Mouse (Mus musculus): ENCODE data around the gene Baz1a. TPM values are rescaled to one million over a fixed set of nuclear protein-coding genes. Genes with fewer than 3 reads are reported as not detected.
A peak's percentile ranks its signal among the peaks of the same experiment; 100 is the strongest.

The Baz1a gene
- polyA plus RNA-seq, 1 experiment from 2014 or later, result 15.5 TPM

DNA sequence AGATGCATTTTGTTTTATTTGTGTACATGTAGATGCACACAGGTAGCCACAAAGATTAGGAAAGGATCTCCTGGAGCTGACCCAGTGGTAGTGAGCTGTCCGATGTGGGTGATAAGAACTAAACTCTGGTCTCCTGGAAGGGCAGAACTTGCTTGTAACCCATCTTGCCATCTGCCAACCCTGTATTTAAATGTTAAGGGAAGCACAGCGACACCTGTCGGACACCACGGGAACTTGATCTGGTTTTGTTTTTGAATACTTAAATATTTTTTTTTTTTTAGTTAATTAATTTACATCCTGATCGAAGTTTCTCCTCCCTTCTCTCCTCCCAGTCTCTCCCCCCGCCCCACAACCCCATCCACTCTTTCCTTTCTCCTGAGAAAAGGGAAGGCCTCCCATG, 134.5 kb downstream of the Baz1a start:
- H3K4me2 ChIP-seq, result no peak overlapping the region
- no peak for ATAC-seq (ENCODE audit: insufficient number of reproducible peaks, low FRiP score)
- H3K9ac ChIP-seq, result no peak overlapping the region
- no peaks in the 10 kb centered on the region for H3K36me3 ChIP-seq
- no peaks in the 10 kb centered on the region for H3K9me3 ChIP-seq (replicated peaks)
- 8% methylated on average over 6 of the region's 6 CpGs for WGBS
- no peak overlapping the region for H3K27ac ChIP-seq (ENCODE audit: poor library complexity, severe bottlenecking)
- no peaks in the 10 kb centered on the region for H3K27me3 ChIP-seq (replicated peaks)
- H3K4me3 ChIP-seq, result no peak overlapping the region
- peaks cover 5% of the 10 kb centered on the region for H3K4me1 ChIP-seq (replicated peaks)

DNA sequence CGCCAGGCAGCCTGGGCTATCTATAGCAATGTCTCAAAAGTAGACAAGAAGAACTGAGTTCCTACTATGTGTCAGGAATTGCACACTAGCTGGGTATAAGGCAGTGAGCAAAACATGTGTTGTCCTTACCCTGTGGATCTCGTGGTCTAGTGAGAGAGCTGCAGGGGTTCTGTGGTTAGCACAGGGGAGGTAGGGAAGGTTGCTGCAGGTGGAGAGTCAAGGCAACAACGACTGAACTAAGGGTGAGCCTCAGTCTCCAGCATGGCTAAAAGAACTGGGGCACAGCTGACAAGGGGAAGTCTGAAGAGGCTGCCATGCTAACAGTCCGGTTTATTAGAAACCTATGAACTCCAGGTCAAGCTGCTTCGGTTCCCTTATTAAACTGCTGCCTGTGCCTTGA, 134.9 kb downstream of the Baz1a start:
- no peak for ATAC-seq (ENCODE audit: insufficient number of reproducible peaks, low FRiP score)
- peaks cover 8% of the 10 kb centered on the region for H3K4me1 ChIP-seq (replicated peaks)
- H3K9ac ChIP-seq, result no peak overlapping the region
- no peaks in the 10 kb centered on the region for H3K36me3 ChIP-seq
- no peak overlapping the region for H3K4me2 ChIP-seq
- H3K4me3 ChIP-seq, result no peak overlapping the region
- no peaks in the 10 kb centered on the region for H3K9me3 ChIP-seq (replicated peaks)
- no peaks in the 10 kb centered on the region for H3K27me3 ChIP-seq (replicated peaks)
- H3K27ac ChIP-seq (ENCODE audit: poor library complexity, severe bottlenecking), result no peak overlapping the region
- WGBS, result 78% methylated on average over 5 of the region's 5 CpGs

DNA sequence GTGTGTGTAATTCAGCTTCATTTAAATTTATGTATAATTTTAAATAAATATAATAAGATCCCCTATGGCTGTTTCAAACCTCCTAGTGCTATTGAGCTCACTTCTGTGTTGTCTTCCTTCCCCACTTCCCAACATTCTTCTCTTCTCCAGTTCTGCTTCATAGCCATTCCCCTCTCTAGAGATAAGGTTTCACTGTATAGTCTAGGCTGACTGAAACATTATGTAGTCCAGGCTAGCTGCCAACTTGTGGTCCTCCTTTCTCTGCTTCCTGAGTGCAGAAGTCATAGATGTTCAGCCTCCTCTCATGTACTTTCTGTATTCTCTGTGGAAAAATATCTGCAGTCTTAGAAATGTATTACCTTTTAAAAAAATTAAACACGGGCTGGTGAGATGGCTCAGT, 136.3 kb downstream of the Baz1a start:
- Histone ChIP-seq H3K4me1 (replicated peaks) (peaks cover 8% of the 10 kb centered on the region), H3K27ac (ENCODE audit: poor library complexity, severe bottlenecking) (no peak overlapping the region), H3K4me3 (no peak overlapping the region), H3K9me3 (replicated peaks) (no peaks in the 10 kb centered on the region), H3K9ac (no peak overlapping the region), H3K36me3 (no peaks in the 10 kb centered on the region), H3K27me3 (replicated peaks) (no peaks in the 10 kb centered on the region), H3K4me2 (no peak overlapping the region)
- no peak for ATAC-seq (ENCODE audit: insufficient number of reproducible peaks, low FRiP score)
- WGBS, result 83% methylated on average over 1 of the region's 1 CpGs

DNA sequence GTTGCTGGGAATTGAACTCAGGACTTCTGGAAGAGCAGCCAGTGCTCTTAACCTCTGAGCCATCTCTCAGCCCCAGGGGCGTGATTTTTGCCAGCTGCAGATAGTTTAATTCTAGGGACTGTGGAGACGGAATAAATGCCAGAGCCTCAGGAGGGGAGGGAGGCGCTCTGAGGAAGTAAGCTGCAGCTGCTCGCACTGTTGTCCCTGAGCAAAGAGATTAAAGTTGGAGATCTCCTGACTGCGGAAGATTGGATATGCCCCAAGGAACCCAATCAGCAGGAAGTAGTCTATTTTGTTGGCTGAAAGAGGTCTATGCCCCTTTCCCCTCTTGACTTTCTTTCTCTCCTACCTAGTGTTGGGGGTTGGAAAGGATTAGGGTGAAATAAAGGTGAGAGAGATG, 137.3 kb downstream of the Baz1a start:
- H3K27ac ChIP-seq (ENCODE audit: poor library complexity, severe bottlenecking), result no peak overlapping the region
- ATAC-seq (ENCODE audit: insufficient number of reproducible peaks, low FRiP score), result no peak
- H3K27me3 ChIP-seq (replicated peaks), result no peaks in the 10 kb centered on the region
- WGBS, result 38% methylated on average over 5 of the region's 5 CpGs
- no peak overlapping the region for H3K9ac ChIP-seq
- H3K4me1 ChIP-seq (replicated peaks), result peaks cover 8% of the 10 kb centered on the region
- no peaks in the 10 kb centered on the region for H3K9me3 ChIP-seq (replicated peaks)
- no peaks in the 10 kb centered on the region for H3K36me3 ChIP-seq
- no peak overlapping the region for H3K4me3 ChIP-seq
- no peak overlapping the region for H3K4me2 ChIP-seq

DNA sequence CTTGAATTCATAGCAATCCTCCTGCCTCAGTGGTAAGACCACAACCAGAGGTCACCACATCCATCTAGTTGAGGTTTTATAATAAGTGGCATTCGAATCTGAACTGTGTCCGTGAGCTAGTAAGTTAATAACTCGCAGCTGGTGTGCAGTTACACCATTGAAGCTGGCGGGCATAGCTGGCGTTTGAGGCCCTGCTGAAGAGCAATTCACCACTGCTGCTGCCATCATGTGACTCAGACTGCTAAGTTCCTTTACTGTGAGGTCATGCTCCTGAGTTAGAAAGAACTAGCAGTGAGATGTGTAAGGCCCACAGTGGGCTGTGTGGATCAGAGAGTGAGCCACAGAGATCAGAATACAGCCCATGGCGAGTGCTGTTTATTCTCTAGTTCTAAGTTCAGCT, 139.4 kb downstream of the Baz1a start:
- 52% methylated on average over 6 of the region's 6 CpGs for WGBS
- peaks cover 8% of the 10 kb centered on the region for H3K4me1 ChIP-seq (replicated peaks)
- ATAC-seq (ENCODE audit: insufficient number of reproducible peaks, low FRiP score), result peak; percentile 80
- H3K9ac ChIP-seq, result no peak overlapping the region; the same call in 1 of the 2 replicates
- no peaks in the 10 kb centered on the region for H3K27me3 ChIP-seq (replicated peaks)
- H3K36me3 ChIP-seq, result no peaks in the 10 kb centered on the region
- no peak overlapping the region for H3K4me3 ChIP-seq
- H3K4me2 ChIP-seq, result no peak overlapping the region
- H3K9me3 ChIP-seq (replicated peaks), result no peaks in the 10 kb centered on the region
- H3K27ac ChIP-seq (ENCODE audit: poor library complexity, severe bottlenecking), result peak overlapping the region; percentile 81

DNA sequence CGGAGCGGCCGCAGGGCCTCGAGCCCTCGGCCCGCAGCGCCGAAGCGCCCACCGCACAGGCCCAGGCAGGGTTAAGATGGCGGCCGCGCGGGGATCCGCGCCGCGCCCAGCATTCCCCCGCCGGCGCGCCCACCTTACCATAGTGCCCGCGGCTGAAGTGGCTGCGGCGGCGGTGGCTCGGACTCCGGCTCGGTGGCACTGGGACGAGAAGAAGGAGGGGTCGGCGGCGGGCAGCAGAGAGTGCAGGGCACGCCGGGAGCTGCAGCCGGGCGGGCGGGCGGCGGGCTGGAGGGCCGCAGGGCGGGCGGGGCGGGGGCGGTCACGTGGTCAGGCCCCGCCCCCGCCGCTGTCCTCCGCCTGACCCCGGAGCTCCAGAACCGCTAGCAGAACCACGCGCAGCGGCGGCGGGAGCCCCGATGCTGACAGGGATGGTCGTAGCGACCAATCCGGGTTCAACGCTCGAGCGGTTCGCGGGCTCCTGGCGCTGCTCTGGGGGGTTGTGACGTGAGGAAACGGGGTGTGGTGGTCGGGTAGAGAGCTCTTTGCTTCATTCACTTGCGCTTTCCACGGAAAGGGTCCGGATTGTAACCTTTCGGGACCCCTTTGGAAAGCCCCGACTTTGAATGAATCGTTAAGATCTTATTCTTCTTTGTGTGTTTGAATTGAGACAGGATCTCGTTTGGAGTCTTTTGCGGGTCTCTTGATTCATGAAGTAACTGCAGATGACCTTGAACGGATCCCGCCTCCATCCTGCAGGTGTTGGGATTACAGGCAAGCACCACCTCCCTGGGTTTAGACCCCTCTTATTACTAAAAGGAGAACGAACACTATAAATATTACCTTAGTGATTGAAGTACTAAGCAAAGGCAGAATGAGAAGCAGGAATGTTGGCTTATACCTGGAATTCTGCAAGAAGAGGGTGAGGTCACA, 151.3 kb downstream of the Baz1a start, which contains the start of gene Cfl2:
Gene Cfl2 (minus strand): TSS at position 272 of the 930 bp plus-strand sequence.
- H3K36me3 ChIP-seq, result peaks cover 19% of the 10 kb centered on the region
- no peaks in the 10 kb centered on the region for H3K27me3 ChIP-seq (replicated peaks)
- H3K4me1 ChIP-seq (replicated peaks), result peaks cover 10% of the 10 kb centered on the region
- peak within 1 kb of the TSS; percentile 100 for H3K27ac ChIP-seq (ENCODE audit: poor library complexity, severe bottlenecking)
- peaks cover 6% of the 10 kb centered on the region; the same call in 1 of the 2 replicates for H3K9me3 ChIP-seq (replicated peaks)
- peak within 1 kb of the TSS; percentile 70 for H3K4me2 ChIP-seq
- H3K9ac ChIP-seq, result peak within 1 kb of the TSS; percentile 100
- peak within 1 kb of the TSS; percentile 95 for H3K4me3 ChIP-seq
- ATAC-seq (ENCODE audit: insufficient number of reproducible peaks, low FRiP score), result peak; percentile 95
- under 1% methylated on average over 79 of the region's 82 CpGs for WGBS

DNA sequence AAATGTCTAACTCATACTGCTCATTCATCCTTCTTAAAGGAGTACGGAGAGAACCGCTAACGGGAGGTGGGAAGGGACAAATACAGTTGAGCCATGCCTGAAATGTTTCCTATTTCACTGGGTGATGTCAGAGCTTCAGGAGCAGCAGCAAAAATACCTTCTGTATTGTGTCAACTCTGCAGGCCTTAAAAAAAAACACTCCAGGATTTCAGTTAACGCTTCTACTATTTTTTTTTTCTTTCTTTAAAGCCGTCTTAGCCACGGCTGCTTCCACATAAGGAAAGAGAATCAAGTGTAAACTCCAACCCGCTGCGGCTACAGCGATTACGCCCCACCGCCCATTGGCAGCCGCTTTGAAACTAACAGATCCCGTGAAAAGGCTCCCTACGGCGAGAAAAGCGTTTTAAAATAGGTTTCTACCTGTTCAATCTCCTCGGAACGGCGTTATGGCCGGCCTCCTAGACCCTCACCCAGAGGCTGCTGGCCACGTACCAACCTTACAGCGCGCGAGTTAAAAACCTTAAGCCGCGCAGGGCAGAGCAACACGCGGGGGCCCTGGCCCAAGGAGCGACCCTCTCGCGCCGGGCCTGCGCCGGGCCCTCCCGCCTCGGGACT, 152.1 kb downstream of the Baz1a start:
- WGBS, result under 1% methylated on average over 36 of the region's 36 CpGs
- Histone ChIP-seq H3K27ac (ENCODE audit: poor library complexity, severe bottlenecking) (peak overlapping the region; percentile 100), H3K4me1 (replicated peaks) (peaks cover 12% of the 10 kb centered on the region), H3K4me2 (peak overlapping the region; percentile 70), H3K27me3 (replicated peaks) (no peaks in the 10 kb centered on the region), H3K4me3 (peak overlapping the region; percentile 95), H3K36me3 (peaks cover 25% of the 10 kb centered on the region), H3K9me3 (replicated peaks) (peaks cover 2% of the 10 kb centered on the region; the same call in 1 of the 2 replicates), H3K9ac (peak overlapping the region; percentile 100)
- 0 out of 2 replicates have a peak, but pooled peaks have one; percentile 6 for ATAC-seq (ENCODE audit: insufficient number of reproducible peaks, low FRiP score)

DNA sequence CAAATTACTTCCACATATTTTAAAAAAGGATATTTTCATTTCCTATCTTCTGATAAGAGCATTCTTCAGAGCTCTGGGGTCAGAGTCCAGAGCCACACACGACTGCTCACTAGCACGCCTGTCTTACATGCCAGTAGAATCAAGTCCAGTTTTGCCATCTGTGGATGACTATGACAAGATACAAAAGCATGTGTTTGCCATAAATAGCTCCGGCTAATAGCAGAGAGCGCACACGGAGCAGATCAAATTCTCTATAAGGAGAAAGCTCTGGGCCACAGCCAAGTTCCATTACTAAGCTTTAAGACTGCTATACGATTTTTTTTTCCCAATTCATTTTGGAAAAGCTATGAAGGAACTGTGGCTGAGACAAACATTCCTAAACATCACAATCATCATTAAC, 154.6 kb downstream of the Baz1a start:
- 35% methylated on average over 6 of the region's 6 CpGs for WGBS
- Histone ChIP-seq H3K36me3 (peaks cover 38% of the 10 kb centered on the region), H3K9me3 (replicated peaks) (no peaks in the 10 kb centered on the region), H3K27me3 (replicated peaks) (no peaks in the 10 kb centered on the region), H3K4me1 (replicated peaks) (peaks cover 16% of the 10 kb centered on the region), H3K9ac (no peak overlapping the region), H3K4me2 (peak overlapping the region; percentile 36), H3K4me3 (no peak overlapping the region), H3K27ac (ENCODE audit: poor library complexity, severe bottlenecking) (peak overlapping the region; percentile 68)
- no peak for ATAC-seq (ENCODE audit: insufficient number of reproducible peaks, low FRiP score)

DNA sequence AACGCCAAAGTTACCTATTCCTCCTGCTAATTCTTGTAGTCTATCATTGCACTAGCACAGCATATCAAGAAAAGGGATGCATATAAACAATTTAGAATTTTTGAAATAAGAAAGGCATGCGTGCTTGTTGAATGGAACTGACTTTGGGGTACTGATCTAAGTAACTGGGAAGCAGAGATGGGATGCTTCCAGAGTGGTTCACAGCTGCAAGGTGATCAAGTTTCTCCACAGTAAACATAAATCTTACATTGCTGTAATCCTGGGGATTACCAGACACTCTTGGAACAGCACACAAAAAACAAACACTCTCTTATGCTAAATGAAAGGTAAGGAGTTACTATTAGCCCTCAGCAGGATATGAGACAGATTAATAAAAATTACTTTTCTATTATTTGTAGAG, 163.6 kb downstream of the Baz1a start:
- H3K27me3 ChIP-seq (replicated peaks), result no peaks in the 10 kb centered on the region
- no peaks in the 10 kb centered on the region for H3K9me3 ChIP-seq (replicated peaks)
- H3K4me1 ChIP-seq (replicated peaks), result peaks cover 4% of the 10 kb centered on the region; the same call in 1 of the 2 replicates
- ATAC-seq (ENCODE audit: insufficient number of reproducible peaks, low FRiP score), result no peak
- no peak overlapping the region for H3K4me3 ChIP-seq
- H3K36me3 ChIP-seq, result peaks cover 15% of the 10 kb centered on the region
- WGBS, result 56% methylated on average over 2 of the region's 2 CpGs
- no peak overlapping the region for H3K27ac ChIP-seq (ENCODE audit: poor library complexity, severe bottlenecking)
- no peak overlapping the region for H3K4me2 ChIP-seq
- no peak overlapping the region for H3K9ac ChIP-seq

DNA sequence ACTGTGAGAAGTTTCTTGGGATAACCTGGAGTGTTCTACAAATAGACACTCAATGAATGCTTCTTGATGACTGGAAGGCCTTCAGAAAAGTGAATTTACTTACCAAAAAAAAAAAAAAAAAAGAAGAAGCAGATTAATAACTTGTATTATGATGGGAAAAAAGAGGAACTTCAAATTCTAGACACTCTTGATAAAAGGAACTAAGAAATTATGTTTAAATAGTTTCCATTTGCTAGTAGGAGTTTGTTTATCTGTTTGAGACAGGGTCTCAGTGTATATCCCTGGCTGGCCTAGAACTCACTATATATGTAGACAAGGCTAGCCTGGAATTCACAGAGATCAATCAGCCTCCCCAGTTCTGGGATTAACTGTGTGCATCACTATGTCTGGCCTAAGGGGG, 169.7 kb downstream of the Baz1a start:
- H3K36me3 ChIP-seq, result no peaks in the 10 kb centered on the region; the same call in 1 of the 2 replicates
- no peak overlapping the region for H3K4me3 ChIP-seq
- H3K27ac ChIP-seq (ENCODE audit: poor library complexity, severe bottlenecking), result no peak overlapping the region
- no peak overlapping the region for H3K4me2 ChIP-seq
- H3K9ac ChIP-seq, result no peak overlapping the region
- H3K9me3 ChIP-seq (replicated peaks), result no peaks in the 10 kb centered on the region
- no peaks in the 10 kb centered on the region for H3K27me3 ChIP-seq (replicated peaks)
- no peaks in the 10 kb centered on the region for H3K4me1 ChIP-seq (replicated peaks)
- ATAC-seq (ENCODE audit: insufficient number of reproducible peaks, low FRiP score), result no peak
